Mouse (Mus musculus) cerebellum, adult 2 months (tissue): Measurements from ENCODE around the gene Tmem121b. TPM values are rescaled to one million over a fixed set of nuclear protein-coding genes. Genes with fewer than 3 reads are reported as not detected.

Source experiments
- DNase-seq, 2 experiments: peaks; one replicate each; pipeline ENCODE4 v3.0.0; 2021
- H3K27ac ChIP-seq: fragments of 200-500 bp; 2 replicates; pipeline ENCODE4 v1.5.1; 2012; ENCODE audit warnings: low read length, control low read depth, inconsistent platforms; ENCODE audit not compliant: insufficient read depth
- H3K27me3 ChIP-seq: fragments of 200-500 bp; 2 replicates; pipeline ENCODE4 v1.6.1; 2012; ENCODE audit warnings: inconsistent platforms, mild to moderate bottlenecking, low read length, moderate library complexity; ENCODE audit not compliant: control insufficient read depth, insufficient read depth
- H3K4me1 ChIP-seq: fragments of 200-500 bp; 2 replicates; pipeline ENCODE4 v1.6.1; 2011; ENCODE audit warnings: low read length; ENCODE audit not compliant: control insufficient read depth, insufficient read depth
- H3K4me3 ChIP-seq: fragments of 200-500 bp; replicated peaks from 2 replicates; pipeline ENCODE3; 2011; ENCODE audit warnings: mild to moderate bottlenecking, low read depth, low read length, control low read depth; ENCODE audit not compliant: insufficient read depth
- CTCF ChIP-seq: fragments of 200-500 bp; IDR thresholded peaks from 2 replicates; pipeline ENCODE4 v1.5.1; 2011; ENCODE audit warnings: low read depth, mild to moderate bottlenecking, control low read depth, low read length, moderate library complexity, borderline replicate concordance; ENCODE audit not compliant: insufficient read depth
- POLR2A ChIP-seq: fragments of 200-500 bp; IDR thresholded peaks from 2 replicates; pipeline ENCODE4 v1.6.1; 2011; ENCODE audit warnings: low read length, control low read depth, borderline replicate concordance; ENCODE audit not compliant: insufficient read depth
- WGBS: fragments of 180-500 bp; shearing (Covaris S2); methylation state at CpG from one replicate; pipeline ENCODE4 v1.1.7; 2018; 5-methylcytosine and 5-hydroxymethylcytosine counted together
- polyA plus RNA-seq: library from polyadenylated mRNA; depleted of rRNA; stranded (reverse); fragments of >200 nt; gene quantifications from 2 replicates; pipeline ENCODE4 v1.2.3, GENCODE M21; 2012

Tmem121b gene
- polyA plus RNA-seq, 1 experiment = 3.7 TPM

- Histone ChIP-seq H3K27ac (no peak overlapping the region), H3K27me3 (peaks cover 2% of the 10 kb centered on the region; the same call in 1 of the 2 replicates), H3K4me3 (peak overlapping the region; percentile 28), H3K4me1 (0 out of 2 replicates have a peak, but pooled peaks cover 2% of the 10 kb centered on the region)
- 26% methylated on average over 22 of the region's 22 CpGs for WGBS
- DNase-seq = no peak
- TF ChIP-seq POLR2A (no peak), CTCF (no peak)
Measured at GRCm38 (mm10) chr6:120491862-120492498, 1.6 kb downstream of the Tmem121b start.

GRCm38 (mm10) chr6:120491064-120491463, 2.5 kb downstream of the Tmem121b start:
- no peak for TF ChIP-seq POLR2A
- TF ChIP-seq CTCF = no peak
- 0 out of 2 replicates have a peak, but pooled peaks cover 2% of the 10 kb centered on the region for H3K4me1 ChIP-seq
- peaks cover 2% of the 10 kb centered on the region; the same call in 1 of the 2 replicates for H3K27me3 ChIP-seq
- DNase-seq = no peak
- H3K27ac ChIP-seq = no peak overlapping the region
- WGBS = 63% methylated on average over 7 of the region's 7 CpGs
- H3K4me3 ChIP-seq = no peak overlapping the region

GRCm38 (mm10) chr6:120489461-120489860, 4.1 kb downstream of the Tmem121b start:
- H3K27ac ChIP-seq = no peak overlapping the region
- no peak for DNase-seq
- no peak overlapping the region for H3K4me3 ChIP-seq
- 0 out of 2 replicates have a peak, but pooled peaks cover 2% of the 10 kb centered on the region for H3K4me1 ChIP-seq
- WGBS = 59% methylated on average over 2 of the region's 2 CpGs
- TF ChIP-seq CTCF (no peak), POLR2A (no peak)
- H3K27me3 ChIP-seq = peaks cover 2% of the 10 kb centered on the region; the same call in 1 of the 2 replicates

- WGBS = 53% methylated on average over 3 of the region's 3 CpGs
Measured at GRCm38 (mm10) chr6:120488647-120489046, 5.0 kb downstream of the Tmem121b start.

GRCm38 (mm10) chr6:120486051-120486510, 7.5 kb downstream of the Tmem121b start:
- H3K27me3 ChIP-seq = no peaks in the 10 kb centered on the region
- peaks cover 2% of the 10 kb centered on the region; the same call in 1 of the 2 replicates for H3K4me1 ChIP-seq
- TF ChIP-seq CTCF (no peak), POLR2A (no peak)
- 15% methylated on average over 8 of the region's 8 CpGs for WGBS
- peak in 1 of 2 experiments; percentile 35 for DNase-seq
- no peak overlapping the region for H3K27ac ChIP-seq
- H3K4me3 ChIP-seq = no peak overlapping the region

More at GRCm38 (mm10) chr6:120488647-120489046, 5.0 kb downstream of the Tmem121b start:
- Histone ChIP-seq H3K27ac (no peak overlapping the region), H3K4me1 (0 out of 2 replicates have a peak, but pooled peaks cover 2% of the 10 kb centered on the region), H3K27me3 (no peaks in the 10 kb centered on the region; the same call in 1 of the 2 replicates), H3K4me3 (no peak overlapping the region)
- no peak for TF ChIP-seq POLR2A
- TF ChIP-seq CTCF = no peak
- no peak for DNase-seq

- 38% methylated on average over 3 of the region's 3 CpGs for WGBS
Measured at GRCm38 (mm10) chr6:120485038-120485437, 8.6 kb downstream of the Tmem121b start.

GRCm38 (mm10) chr6:120483211-120483626, 10.4 kb downstream of the Tmem121b start:
- peak; percentile 58 for TF ChIP-seq CTCF
- no peak for TF ChIP-seq POLR2A
- H3K27ac ChIP-seq = 0 out of 2 replicates have a peak overlapping the region, but pooled peaks have one; percentile 3
- no peaks in the 10 kb centered on the region for H3K27me3 ChIP-seq
- H3K4me3 ChIP-seq = no peak overlapping the region
- peak in 1 of 2 experiments; percentile 26 for DNase-seq
- WGBS = 33% methylated on average over 8 of the region's 8 CpGs
- H3K4me1 ChIP-seq = no peaks in the 10 kb centered on the region; the same call in 1 of the 2 replicates

More at GRCm38 (mm10) chr6:120485038-120485437, 8.6 kb downstream of the Tmem121b start:
- no peak for DNase-seq
- no peaks in the 10 kb centered on the region for H3K27me3 ChIP-seq
- TF ChIP-seq CTCF (no peak), POLR2A (no peak)
- H3K4me3 ChIP-seq = no peak overlapping the region
- no peak overlapping the region for H3K27ac ChIP-seq
- H3K4me1 ChIP-seq = peaks cover 2% of the 10 kb centered on the region; the same call in 1 of the 2 replicates
